Mouse (Mus musculus): ENCODE data around the gene Scn8a.

The Scn8a gene

GRCm38 (mm10) chr15:101069641-101070190 is 200.1 kb downstream of the Scn8a start:
- no peak for DNase-seq (ENCODE audit: low read depth, low spot score)

DNA sequence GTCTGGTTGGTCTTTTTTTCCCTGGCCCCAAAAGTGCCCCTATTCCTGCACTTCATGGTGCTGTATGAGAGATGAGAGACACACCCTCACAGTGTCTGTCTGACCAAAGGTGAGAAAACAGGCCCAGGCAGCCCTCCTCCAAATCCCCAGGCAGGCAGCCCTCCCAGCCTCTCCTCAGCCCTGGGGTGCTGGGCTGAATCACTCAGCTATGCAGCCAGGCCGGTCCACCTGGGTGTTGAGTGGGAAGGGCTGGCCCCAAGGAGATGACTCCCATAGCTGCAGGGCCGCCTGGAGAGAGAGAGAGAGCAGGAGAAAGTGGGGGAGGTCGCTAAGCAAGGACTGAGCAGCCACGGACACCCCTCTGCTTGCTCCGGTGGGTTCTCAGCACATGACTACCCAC is 201.1 kb downstream of the Scn8a start:
- DNase-seq (ENCODE audit: low read depth, low spot score): no peak

- no peak for DNase-seq (ENCODE audit: low read depth, low spot score)
Measured at GRCm38 (mm10) chr15:101072736-101073135, 203.1 kb downstream of the Scn8a start.

DNA sequence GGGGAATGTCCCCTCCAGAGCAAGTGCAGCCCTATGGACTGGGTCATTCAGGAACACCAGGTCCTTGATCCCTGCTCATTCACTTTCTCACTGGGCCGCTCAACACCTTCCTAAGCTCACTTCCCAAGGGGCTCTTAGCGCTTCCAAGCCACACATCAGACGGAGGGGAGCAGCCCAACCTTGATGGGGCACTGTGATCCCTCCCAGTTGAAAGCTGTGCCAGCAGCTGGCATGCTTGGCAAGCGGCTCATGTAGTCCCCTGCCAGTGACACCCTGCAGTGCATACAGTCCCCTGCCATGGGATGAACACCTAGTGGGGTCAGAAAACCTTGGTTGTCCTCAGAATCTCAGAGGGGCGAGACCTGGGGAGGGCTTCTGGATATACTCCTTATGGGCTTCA is 204.4 kb downstream of the Scn8a start:
- DNase-seq (ENCODE audit: low read depth, low spot score): no peak

DNA sequence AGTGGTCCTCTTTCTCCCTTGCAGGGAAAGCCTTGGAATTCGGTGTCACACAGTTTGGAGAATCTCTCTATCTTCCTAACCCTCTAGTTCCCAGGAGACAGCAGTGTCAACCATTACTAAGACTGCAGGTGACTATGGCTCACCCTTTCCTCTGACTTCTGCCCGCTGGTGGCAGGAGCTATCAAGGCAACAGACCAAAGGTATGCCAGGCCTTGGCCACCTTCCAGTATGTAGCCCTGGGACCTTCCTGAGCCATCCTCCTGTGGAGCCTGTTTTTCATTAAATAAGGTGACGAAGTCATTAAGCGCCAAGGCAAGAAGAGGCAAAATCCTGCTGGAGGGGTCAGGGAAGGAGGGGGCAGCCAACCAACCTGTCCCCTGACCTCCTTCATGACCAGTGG is 205.5 kb downstream of the Scn8a start:
- DNase-seq (ENCODE audit: low read depth, low spot score): no peak

DNA sequence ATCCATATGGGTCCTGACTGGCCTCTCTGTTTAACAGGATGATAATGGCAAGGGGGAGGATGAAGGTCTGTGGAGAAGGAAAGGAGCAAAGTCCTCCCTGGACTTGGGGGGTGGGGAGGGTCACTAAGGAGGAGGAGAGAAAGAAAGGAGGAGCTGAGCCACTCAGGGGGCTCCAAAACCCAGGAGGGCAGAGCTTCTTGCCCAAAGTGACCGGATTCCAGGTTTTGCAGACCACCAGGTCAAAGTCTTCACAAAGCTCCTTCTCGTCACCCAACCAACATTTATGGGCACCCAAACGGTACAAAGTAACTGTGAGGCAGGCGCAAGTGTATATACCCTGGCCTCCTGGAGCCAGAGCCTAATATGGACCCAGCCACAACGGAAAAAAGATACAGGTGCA is 206.0 kb downstream of the Scn8a start:
- no peak for DNase-seq (ENCODE audit: low read depth, low spot score)

- DNase-seq (ENCODE audit: low read depth, low spot score): no peak
Measured at GRCm38 (mm10) chr15:101076071-101077000, 206.7 kb downstream of the Scn8a start.

DNA sequence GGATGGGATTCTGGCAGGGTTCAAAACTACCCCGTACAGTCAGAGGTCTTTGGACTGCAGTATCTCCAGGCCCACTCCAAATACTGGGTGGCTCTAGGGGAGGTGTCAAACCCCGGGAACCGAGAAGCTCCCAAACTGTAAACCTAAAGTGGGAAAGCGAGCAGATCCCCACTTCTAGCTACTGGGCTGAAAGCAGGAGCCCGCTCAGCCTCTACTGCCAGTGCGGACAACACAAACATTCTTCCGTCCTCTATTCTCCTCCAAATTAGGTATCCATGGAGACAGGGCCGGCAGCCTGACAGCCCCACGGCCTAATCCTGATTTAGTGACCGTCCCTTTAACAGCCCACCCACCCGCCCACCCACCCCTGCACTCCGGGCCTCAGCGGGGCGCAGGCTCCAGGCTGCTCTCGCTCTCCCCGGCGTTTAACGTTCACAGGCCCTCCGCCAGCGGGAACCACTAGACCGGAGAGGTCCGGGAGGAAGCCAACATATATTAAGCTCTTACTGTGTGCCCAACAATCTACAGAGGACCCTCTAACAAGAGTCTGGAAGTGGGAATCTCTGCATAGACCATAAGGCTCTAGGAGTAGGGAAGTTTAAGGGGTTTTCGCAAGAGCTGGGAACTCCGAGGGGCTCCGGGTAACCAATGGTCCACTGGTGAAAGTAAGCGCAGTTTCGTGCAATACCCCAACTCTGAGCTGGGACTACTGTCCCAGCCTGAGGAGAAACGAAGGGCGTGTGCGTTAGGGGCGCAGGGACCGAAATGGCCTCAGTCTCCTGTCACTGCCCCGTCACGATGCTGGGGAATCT is 207.5 kb downstream of the Scn8a start:
- no peak for DNase-seq (ENCODE audit: low read depth, low spot score)

GRCm38 (mm10) chr15:101077813-101078730 is 208.4 kb downstream of the Scn8a start, which contains the start of gene Fignl2:
TSS of gene Fignl2 (minus strand) at chr15:101078567.
- DNase-seq (ENCODE audit: low read depth, low spot score): no peak

GRCm38 (mm10) chr15:101078731-101079156 is 209.1 kb downstream of the Scn8a start:
- peak; percentile 18 for DNase-seq (ENCODE audit: low read depth, low spot score)

- no peak for DNase-seq (ENCODE audit: low read depth, low spot score)
Measured at GRCm38 (mm10) chr15:101080031-101080520, 210.4 kb downstream of the Scn8a start.

DNA sequence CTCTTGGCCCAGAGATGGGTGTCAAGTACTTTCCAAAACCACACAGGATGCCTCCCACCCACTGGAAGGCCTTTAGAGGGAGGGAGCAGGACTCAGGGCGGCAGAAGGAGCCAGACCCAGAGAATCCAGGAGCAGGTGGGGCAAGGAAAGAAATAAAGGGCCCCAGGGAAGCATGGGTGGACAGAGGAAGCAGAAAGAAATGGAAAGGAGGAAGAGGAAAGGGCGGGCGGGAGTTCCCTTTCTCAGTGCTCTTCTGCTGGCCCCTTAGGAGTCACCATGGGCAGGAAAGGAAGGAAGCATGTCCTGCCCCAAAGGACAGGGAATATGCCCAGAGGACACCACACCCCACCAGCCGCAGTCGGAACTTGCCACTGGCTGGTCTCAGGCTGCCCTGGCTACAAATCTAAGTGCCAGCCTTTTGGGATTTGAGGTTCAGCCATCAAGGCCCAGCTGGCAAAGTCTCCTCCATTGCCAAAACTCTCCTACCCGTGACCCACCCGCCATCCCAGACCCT is 211.4 kb downstream of the Scn8a start:
- DNase-seq (ENCODE audit: low read depth, low spot score): no peak

DNA sequence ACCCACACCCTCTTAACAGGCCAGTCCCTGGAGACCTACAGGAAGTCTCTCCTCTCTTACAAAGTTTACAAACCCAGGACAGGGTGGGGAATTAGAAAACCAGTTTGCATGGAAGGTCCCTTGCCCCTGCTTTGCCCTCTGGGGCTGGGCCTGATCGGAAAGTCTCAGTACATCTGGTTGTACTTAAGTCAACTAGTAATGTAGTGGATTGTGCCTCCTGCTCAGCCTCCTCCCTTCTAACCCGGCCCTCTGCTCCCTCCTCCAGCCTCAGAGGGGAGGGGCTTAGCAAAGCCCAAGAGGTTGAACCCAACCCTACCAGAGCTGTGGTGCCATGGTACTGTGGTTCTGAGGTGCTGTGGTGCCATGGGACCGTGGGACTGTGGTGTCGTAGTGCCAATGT is 212.6 kb downstream of the Scn8a start:
- no peak for DNase-seq (ENCODE audit: low read depth, low spot score)

DNA sequence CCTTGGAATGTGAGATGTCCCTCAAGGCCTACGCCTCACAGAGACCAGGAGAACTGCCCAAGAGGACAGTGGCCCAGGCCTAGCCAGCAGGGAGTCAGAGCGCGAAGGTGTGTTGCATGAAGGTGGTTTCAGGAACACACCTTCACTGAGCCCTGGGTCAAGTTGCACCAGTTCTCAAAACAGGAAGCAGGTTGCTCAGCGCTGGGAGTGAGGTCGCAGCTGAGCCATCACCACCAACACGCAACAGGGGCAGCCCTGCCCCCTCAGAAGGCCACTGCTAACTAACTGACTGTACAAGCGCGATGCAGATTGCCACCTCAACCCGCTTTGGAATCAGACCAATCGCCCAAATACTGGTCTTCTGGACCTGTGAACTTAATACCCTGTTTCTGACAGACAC is 214.8 kb downstream of the Scn8a start:
- no peak for DNase-seq (ENCODE audit: low read depth, low spot score)

DNA sequence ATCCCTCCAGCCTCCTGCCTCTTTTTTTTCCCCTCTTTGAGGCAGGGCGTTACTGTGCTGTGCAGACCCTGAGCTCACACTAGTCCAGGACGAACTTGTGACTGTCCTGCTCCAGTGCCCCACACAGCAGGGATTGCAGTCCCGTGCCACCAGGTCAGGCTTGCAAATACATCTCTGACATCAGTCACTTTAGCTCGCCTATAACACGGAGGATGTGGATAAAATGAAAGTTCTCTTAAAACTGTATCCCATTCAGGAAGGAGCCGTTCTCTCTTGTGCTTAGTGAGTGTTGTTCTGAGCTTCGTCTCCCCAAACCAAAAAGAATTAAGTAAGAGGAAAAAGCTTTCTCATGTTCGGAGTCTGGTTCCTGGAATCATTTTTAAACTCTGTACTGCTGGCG is 216.8 kb downstream of the Scn8a start:
- no peak for DNase-seq (ENCODE audit: low read depth, low spot score)

GRCm38 (mm10) chr15:101086956-101087355 is 217.3 kb downstream of the Scn8a start:
- no peak for DNase-seq (ENCODE audit: low read depth, low spot score)

GRCm38 (mm10) chr15:101088291-101088690 is 218.6 kb downstream of the Scn8a start:
- DNase-seq (ENCODE audit: low read depth, low spot score): no peak

DNA sequence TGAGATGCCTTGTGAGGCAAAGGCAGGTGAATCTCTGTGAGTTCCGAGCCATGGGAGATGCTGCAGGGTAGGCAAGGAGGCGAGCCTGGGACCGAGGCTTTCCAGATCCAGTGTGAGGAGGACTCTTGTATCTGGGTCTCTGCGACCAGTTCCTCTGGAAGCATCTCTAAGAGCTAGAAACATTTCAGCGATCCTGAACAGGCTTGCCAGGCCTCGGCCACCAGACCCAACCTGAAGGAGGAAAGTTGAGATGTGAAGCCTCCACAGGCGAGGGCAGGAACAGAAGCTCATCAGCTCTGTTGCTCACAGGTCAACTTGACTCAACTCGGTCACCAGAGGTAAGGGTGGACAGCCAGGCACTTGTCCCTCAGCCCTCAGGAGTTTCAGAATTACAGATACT is 221.9 kb downstream of the Scn8a start:
- no peak for DNase-seq (ENCODE audit: low read depth, low spot score)

DNA sequence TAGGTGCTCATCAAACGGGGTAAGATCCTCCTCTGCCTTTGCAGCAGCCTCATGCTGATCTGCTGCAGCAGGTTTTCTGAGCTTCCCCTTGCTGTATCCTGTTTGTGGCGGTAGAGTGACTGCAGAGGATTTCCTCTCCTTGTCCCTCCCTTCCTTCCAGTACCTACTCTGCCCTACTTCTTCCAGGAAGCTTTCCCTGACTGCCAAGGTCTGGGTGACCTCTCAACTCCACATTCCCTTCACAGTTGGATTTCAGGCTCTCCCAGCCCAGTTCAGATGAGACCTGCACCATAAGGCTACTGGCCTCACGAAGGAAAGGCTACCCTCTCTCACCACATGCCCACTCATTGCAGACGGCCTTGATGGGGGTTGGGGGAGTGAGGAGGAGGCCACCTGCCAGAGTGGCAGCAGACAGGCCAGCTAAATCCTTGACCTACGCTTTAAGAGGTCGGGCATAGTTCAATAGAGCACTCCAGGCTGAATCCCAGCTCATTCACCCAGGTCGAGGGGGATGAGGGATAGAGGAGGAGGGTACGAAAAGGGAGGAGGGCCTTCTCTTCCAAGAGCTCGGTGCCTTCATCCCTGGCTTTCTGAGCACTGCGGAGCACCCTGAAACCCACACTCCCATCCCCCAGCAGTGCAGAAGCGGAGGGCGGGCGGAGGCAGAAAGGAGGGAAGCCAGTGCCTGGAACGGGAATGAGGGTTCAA is 222.6 kb downstream of the Scn8a start:
- no peak for DNase-seq (ENCODE audit: low read depth, low spot score)

Data from CD4-positive, CD25-positive, alpha-beta regulatory T cell, adult 2 months (primary cell).